In the genomic region with DNA sequence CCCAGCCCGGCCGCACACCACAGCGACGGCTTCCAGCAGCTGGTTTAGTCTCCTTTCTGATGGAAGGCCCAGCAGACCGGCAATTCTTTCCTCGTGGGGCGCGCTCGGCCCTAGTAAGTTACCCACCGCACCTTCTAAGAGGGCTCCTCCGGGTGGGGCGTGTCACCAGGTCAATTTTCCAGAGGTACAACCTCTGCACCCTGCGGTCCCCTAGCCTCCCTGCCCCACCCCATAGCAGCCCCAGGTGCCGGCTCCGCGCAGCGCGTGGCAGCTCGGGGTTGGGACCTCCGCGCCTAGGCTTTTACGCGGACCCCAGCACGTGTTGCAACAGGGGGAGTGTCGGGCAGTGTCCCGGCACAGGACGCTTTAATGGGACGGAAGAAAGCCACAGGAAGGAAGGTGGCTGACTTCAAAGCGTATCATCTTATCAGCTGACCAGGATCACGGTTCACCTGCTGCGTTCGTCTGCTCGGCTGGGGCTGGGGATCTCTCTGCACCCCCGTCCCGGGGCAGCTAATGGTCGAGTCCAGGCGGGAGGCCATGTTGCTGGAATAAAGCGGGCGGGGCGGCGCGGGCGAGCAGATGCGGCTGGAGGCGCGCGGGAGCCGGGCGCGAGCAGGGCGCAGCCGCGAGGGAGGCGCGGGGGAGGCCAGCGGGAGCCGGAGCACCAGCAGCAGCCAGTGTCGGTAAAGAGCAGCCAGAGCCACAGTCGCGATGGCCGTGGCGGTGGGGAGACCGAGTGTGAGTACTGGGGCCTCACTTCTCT, we compare ENCODE assay signal across 8 mouse cellular contexts. TPM values are rescaled to one million over a fixed set of nuclear protein-coding genes. Genes with fewer than 3 reads are reported as not detected.
DNase-seq lines count a peak whose midpoint lies in the region; ATAC-seq and TF ChIP-seq lines count a peak whose summit lies in the region.

Sept11 (plus strand) TSS at position 581 of the 766 bp plus-strand sequence.

- TF ChIP-seq CTCF in gastrocnemius, adult 2 months (IDR thresholded peaks at IDR 0.05): peak; percentile 17; the same call in 1 of the 2 replicates
- no peak for TF ChIP-seq CTCF in hindbrain, postnatal 0 days (IDR thresholded peaks at IDR 0.05; ENCODE audit: low read depth)
- no peak for TF ChIP-seq CTCF in left cerebral cortex, adult 2 months (IDR thresholded peaks at IDR 0.05)

- H3K36me3 ChIP-seq in hindbrain, postnatal 0 days (ENCODE audit: insufficient read depth, low read length): no peaks in the 10 kb centered on the region

- H3K9me3 ChIP-seq in hindbrain, postnatal 0 days (ENCODE audit: low read length): no peaks in the 10 kb centered on the region

- peaks cover 31% of the 10 kb centered on the region for H3K4me1 ChIP-seq in hindbrain, postnatal 0 days (ENCODE audit: insufficient read depth, low read length)

- peak within 1 kb of the TSS; percentile 97 for H3K4me2 ChIP-seq in hindbrain, postnatal 0 days (ENCODE audit: low read depth, low read length)

- peak within 1 kb of the TSS; percentile 84 for H3K9ac ChIP-seq in hindbrain, postnatal 0 days (replicated peaks; ENCODE audit: low read length)

- no peaks in the 10 kb centered on the region for H3K27me3 ChIP-seq in hindbrain, postnatal 0 days (ENCODE audit: insufficient read depth, low read length)

- peak; percentile 93 for ATAC-seq in hindbrain, postnatal 0 days
- ATAC-seq in megakaryocyte, adult 5-6 weeks (ENCODE audit: poor library complexity, severe bottlenecking): peak; percentile 73

- intact Hi-C loops in gastrocnemius, adult 2 months (cut with DNase I): loop anchor here (2.0 to 5.0 kb wide), 3 partner anchors 70 to 174 kb away; partner anchors contain the start of gene Ccng2
- intact Hi-C loops in left cerebral cortex, adult 2 months (cut with DNase I): loop anchor here (2.0 to 5.0 kb wide), 4 partner anchors 34 to 174 kb away; partner anchors contain the start of gene Ccng2

- DNase-seq in WW6 (ENCODE audit: low read depth, low spot score): peak; percentile 75
- DNase-seq in cerebellum, postnatal 4 days (ENCODE audit: low spot score in 2 of 2): peak; percentile 83 to 93
- DNase-seq in gastrocnemius, adult 2 months: peak; percentile 97
- peak; percentile 94 for DNase-seq in hindbrain, postnatal 0 days (ENCODE audit: low spot score)
- peak; percentile 95 to 96 for DNase-seq in left cerebral cortex, adult 2 months (ENCODE audit: extremely low spot score in 1 of 2, low spot score in 2 of 2)
- peak; percentile 95 for DNase-seq in right cerebral cortex, adult 2 months (ENCODE audit: low spot score in 2 of 2)
- peak; percentile 94 for DNase-seq in urinary bladder, postnatal 14 days (ENCODE audit: low spot score)

- under 1% methylated on average over 63 of the region's 63 CpGs for WGBS in hindbrain, postnatal 0 days

- peak within 1 kb of the TSS; percentile 99 for H3K27ac ChIP-seq in gastrocnemius, adult 2 months
- H3K27ac ChIP-seq in hindbrain, postnatal 0 days: peak within 1 kb of the TSS; percentile 90
- peak within 1 kb of the TSS; percentile 98 for H3K27ac ChIP-seq in left cerebral cortex, adult 2 months

- peak within 1 kb of the TSS; percentile 88 for H3K4me3 ChIP-seq in gastrocnemius, adult 2 months
- peak within 1 kb of the TSS; percentile 86 for H3K4me3 ChIP-seq in hindbrain, postnatal 0 days (ENCODE audit: low read length)
- H3K4me3 ChIP-seq in left cerebral cortex, adult 2 months: peak within 1 kb of the TSS; percentile 87

RNA-seq across cellular contexts. Expression of gene Sept11, which starts in this region (rescaled TPM):
- total RNA-seq in gastrocnemius, adult 2 months (2021): 10 to 100 TPM; 85.1 to 87.6 TPM
- 79.3 and 88.1 TPM in 2 replicates for total RNA-seq in hindbrain, postnatal 0 days (2014; rRNA removed)
- polyA plus RNA-seq in hindbrain, postnatal 0 days (2015; fragmentation: Nextera tagmentation; extraction: Ambion mirVana): 92.2 and 92.5 TPM in 2 replicates
- total RNA-seq in left cerebral cortex, adult 2 months (2021): 100 to 1,000 TPM; 197 to 203 TPM
- 70.4 and 82.5 TPM in 2 replicates for total RNA-seq in megakaryocyte, adult 5-6 weeks (2015)
- 83.3 and 87.4 TPM in 2 replicates for total RNA-seq in megakaryocyte, adult 5-6 weeks (2017)

Comparison
In these comparisons a context has a peak if more than half of its experiments do, and no peak if none do; other contexts are left out.
1. Peak in every context shown above with its lines: DNase-seq, ATAC-seq, H3K4me3 ChIP-seq and H3K27ac ChIP-seq.